Mouse (Mus musculus): ENCODE data around the gene Spock1.

GRCm38 (mm10) chr13:57857016-57857415, 51.1 kb downstream of the Spock1 start:
- TF ChIP-seq CTCF (IDR thresholded peaks at IDR 0.05; ENCODE audit: low read depth) (no peak), EP300 (optimal IDR thresholded peaks at IDR 0.05) (no peak)

All from stomach, postnatal 0 days (tissue).